Mouse (Mus musculus) kidney, embryonic 16.5 days (tissue): ENCODE measurements around the gene Angptl4. TPM values are rescaled to one million over a fixed set of nuclear protein-coding genes. Genes with fewer than 3 reads are reported as not detected.

Source experiments
- ATAC-seq: fragments of 200-750 bp; cut with Nextera tagmentation; 2 replicates; pipeline ENCODE4 v1.8.0; 2017; ENCODE audit warnings: moderate TSS enrichment; ENCODE audit not compliant: low FRiP score, low TSS enrichment
- H3K27ac ChIP-seq: fragments of 300-500 bp; sonication (generic); 2 replicates; pipeline ENCODE4 v1.5.1; 2014; ENCODE audit warnings: low read length
- H3K27me3 ChIP-seq: fragments of 300-500 bp; sonication (generic); 2 replicates; pipeline ENCODE4 v1.6.1; 2014; ENCODE audit warnings: low read length, control low read depth, mixed read lengths; ENCODE audit not compliant: insufficient read depth
- H3K36me3 ChIP-seq: fragments of 300-500 bp; sonication (generic); 2 replicates; pipeline ENCODE4 v1.6.1; 2014; ENCODE audit warnings: low read length, control low read depth, mixed read lengths; ENCODE audit not compliant: insufficient read depth
- H3K4me1 ChIP-seq: fragments of 300-500 bp; sonication (generic); 2 replicates; pipeline ENCODE4 v1.6.1; 2014; ENCODE audit warnings: low read length, control low read depth, mixed read lengths; ENCODE audit not compliant: insufficient read depth
- H3K4me2 ChIP-seq: fragments of 300-500 bp; sonication (generic); replicated peaks from 2 replicates; pipeline ENCODE4 v1.6.1; 2014; ENCODE audit warnings: low read depth, low read length
- H3K4me3 ChIP-seq: fragments of 300-500 bp; sonication (generic); 2 replicates; pipeline ENCODE4 v1.5.1; 2014; ENCODE audit warnings: mild to moderate bottlenecking, low read length
- H3K9ac ChIP-seq: fragments of 300-500 bp; sonication (generic); replicated peaks from 2 replicates; pipeline ENCODE4 v1.6.1; 2014; ENCODE audit warnings: low read length
- H3K9me3 ChIP-seq: fragments of 300-500 bp; sonication (generic); 2 replicates; pipeline ENCODE4 v1.6.1; 2016; ENCODE audit warnings: low read length, control low read depth
- WGBS: fragments of 180-500 bp; shearing (Covaris S2); extraction: QIAGEN DNeasy Blood & Tissue Kit; methylation state at CpG from one replicate; pipeline ENCODE4 v1.1.7; 2014; 5-methylcytosine and 5-hydroxymethylcytosine counted together
- polyA plus RNA-seq: library from polyadenylated mRNA; unstranded; fragments of >200 nt; fragmentation: Nextera tagmentation; extraction: Ambion mirVana; gene quantifications from 2 replicates; pipeline ENCODE4 v1.2.1, GENCODE M21; 2015

Gene Angptl4
- polyA plus RNA-seq, 1 experiment from 2014 or later: 29.5 TPM

DNA sequence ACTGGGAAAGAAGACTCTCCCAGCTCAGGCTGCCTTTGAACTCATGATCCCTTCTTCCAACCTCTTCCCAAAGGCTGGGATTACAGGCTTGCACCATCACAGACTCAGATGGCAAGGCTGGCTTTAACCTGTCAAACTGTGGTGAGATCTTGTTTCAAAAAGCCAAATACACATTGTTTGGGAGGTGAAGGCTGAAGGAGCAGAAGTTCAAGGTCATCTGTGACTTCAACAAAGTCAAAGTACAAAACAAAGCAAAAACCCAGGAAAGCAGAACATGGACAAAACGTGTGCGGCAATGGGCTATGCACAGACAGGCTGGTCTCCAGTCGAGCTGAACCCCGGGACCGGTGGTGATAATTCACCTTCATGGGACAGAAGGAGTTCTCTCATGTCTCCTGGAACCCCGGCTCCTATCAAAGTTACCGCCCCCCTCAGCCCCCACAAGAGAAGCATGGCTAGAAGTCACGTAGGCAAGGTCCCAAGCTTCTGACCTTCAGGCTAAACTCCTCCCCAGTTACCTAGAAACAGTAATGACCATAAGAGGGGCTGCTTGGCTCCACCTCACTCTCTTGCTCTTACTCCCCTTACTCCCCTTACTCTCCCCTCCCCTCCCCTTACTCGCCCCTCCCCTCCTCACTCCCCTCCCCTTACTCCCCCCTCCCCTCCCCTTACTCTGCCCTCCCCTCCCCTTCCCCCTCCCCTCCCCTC, 25.7 kb upstream of the Angptl4 start:
- Histone ChIP-seq H3K4me3 (no peak overlapping the region), H3K4me2 (no peak overlapping the region), H3K36me3 (no peaks in the 10 kb centered on the region), H3K27me3 (no peaks in the 10 kb centered on the region), H3K4me1 (peaks cover 14% of the 10 kb centered on the region), H3K27ac (no peak overlapping the region), H3K9ac (no peak overlapping the region), H3K9me3 (no peaks in the 10 kb centered on the region)
- WGBS: 26% methylated on average over 8 of the region's 9 CpGs
- no peak for ATAC-seq

DNA sequence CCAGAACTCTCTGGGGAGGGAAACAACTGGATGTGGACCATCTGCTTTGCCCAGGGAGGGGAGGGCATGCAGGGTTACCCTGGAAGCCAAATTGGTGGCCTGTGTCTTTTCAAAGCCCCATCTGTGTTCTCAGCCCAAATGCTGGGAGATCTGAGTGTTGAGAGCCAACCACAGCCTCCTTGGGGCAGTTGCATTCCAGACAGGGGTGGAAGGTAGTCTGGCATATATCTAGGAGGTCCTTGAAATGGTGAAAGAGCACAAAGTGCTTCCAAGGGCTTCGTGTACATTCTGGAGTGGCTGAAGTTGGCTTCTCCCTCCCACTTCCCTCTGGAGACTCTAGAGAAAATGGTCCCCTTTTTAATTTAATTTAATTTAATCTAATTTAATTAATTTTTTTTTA, 23.1 kb upstream of the Angptl4 start:
- Histone ChIP-seq H3K4me1 (no peaks in the 10 kb centered on the region), H3K27me3 (no peaks in the 10 kb centered on the region), H3K9ac (no peak overlapping the region), H3K4me3 (no peak overlapping the region), H3K36me3 (no peaks in the 10 kb centered on the region), H3K9me3 (no peaks in the 10 kb centered on the region), H3K27ac (no peak overlapping the region), H3K4me2 (no peak overlapping the region)
- 52% methylated on average over 1 of the region's 1 CpGs for WGBS
- ATAC-seq: no peak

DNA sequence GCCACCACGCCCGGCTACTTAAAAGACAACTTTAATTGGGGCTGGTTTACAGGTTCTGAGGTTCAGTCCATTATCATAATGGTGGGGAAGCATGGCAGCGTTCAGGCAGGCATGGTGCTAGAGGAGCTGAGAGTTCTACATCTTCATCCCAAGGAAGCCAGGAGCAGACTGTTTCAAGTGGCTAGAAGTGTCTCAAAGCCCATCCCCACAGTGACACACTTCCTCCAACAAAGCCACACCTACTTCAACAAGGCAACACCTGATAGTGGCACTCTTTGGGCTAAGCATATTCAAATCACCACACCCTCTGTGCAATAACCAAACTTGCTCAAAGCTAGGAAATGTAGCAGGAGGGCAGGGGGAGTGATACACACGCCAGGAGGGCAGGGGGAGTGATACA, 22.6 kb upstream of the Angptl4 start:
- Histone ChIP-seq H3K27me3 (no peaks in the 10 kb centered on the region), H3K4me2 (no peak overlapping the region), H3K36me3 (no peaks in the 10 kb centered on the region), H3K9me3 (no peaks in the 10 kb centered on the region), H3K4me3 (no peak overlapping the region), H3K27ac (no peak overlapping the region), H3K9ac (no peak overlapping the region), H3K4me1 (no peaks in the 10 kb centered on the region)
- 54% methylated on average over 4 of the region's 4 CpGs for WGBS
- ATAC-seq: no peak

DNA sequence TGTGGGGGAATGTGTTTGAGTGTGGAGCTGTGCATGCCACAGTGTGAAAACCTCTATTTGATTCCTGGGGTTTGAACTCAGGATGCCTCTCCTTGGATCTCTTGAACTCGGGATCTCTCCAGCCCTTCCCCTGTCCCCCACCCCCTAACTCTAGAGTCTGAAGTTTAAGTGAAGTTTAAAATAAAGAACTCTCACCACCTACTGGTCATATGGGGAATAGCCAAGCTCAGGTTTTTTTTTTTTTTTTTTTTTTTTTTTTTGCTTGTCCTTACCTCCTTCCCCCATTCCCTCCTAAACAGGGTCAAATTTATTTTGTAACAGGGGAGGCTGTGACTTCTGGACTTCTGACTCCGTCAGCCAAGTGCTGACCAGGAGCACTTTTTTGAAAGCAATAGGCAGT, 20.6 kb upstream of the Angptl4 start:
- Histone ChIP-seq H3K4me3 (no peak overlapping the region), H3K9ac (no peak overlapping the region), H3K27ac (no peak overlapping the region), H3K36me3 (no peaks in the 10 kb centered on the region), H3K27me3 (no peaks in the 10 kb centered on the region), H3K4me2 (no peak overlapping the region), H3K4me1 (no peaks in the 10 kb centered on the region), H3K9me3 (no peaks in the 10 kb centered on the region)
- no peak for ATAC-seq
- WGBS: 2% methylated on average over 2 of the region's 2 CpGs

DNA sequence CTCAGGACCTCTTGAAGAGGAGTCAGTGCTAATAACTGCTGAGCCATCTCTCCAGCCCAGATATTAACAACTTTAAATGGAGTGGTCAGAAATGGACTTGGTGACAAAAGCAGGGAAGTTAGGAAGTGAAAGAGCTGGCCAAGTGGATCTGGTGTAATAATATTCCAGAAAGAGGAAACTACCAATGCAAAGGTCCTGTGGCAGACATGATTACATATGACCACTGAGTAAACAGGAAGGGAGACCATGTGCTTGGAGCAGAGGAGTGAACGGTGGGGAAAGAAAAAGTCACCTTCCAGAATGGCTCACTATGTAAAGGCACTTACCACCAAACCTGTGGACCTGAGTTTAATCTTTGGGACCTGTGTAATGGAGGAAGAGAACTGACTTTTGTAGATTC, 17.6 kb upstream of the Angptl4 start:
- no peak overlapping the region for H3K4me3 ChIP-seq
- H3K27me3 ChIP-seq: no peaks in the 10 kb centered on the region
- no peak overlapping the region for H3K4me2 ChIP-seq
- no peaks in the 10 kb centered on the region for H3K4me1 ChIP-seq
- H3K9me3 ChIP-seq: no peaks in the 10 kb centered on the region
- no peaks in the 10 kb centered on the region for H3K36me3 ChIP-seq
- H3K27ac ChIP-seq: no peak overlapping the region
- WGBS: 41% methylated on average over 1 of the region's 1 CpGs
- no peak overlapping the region for H3K9ac ChIP-seq
- ATAC-seq: no peak

DNA sequence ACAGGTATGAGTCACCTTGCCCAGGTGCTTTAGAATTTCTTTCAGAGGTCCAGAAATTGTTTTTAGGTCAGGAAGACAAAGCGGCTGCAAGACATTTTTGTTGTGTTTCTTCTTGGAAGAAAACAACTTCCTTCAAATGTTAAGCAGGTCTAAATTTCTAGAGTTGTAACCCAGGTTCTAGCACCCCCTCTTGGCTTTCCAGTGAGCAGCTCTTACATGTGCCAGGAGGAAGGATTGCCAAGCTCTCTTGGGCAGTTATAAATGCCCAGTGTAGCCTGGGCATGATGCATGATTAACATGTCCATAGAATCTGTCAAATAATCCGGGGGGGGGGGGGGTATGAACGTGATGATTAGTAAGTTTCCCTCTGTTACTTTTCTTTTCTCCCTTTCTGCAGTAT, 16.7 kb upstream of the Angptl4 start:
- WGBS: 41% methylated on average over 3 of the region's 3 CpGs

DNA sequence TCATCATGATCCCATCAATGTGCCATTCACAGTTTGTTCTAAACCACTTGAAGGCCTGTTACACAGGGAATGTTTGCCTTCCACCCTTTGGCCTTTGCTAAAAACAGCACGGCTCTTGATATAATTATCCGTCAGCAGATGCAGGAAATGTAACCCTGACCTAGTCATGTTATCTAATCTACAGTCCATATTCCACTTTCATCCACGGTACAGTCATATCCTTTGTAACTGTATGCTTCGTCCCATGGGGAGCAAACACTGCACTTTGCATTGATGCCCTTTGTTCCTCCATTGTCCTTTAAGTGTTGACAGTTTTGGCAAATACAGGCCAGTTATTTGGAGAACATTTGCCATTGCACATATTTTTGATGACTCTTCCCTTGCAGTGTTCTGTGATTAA, 7.1 kb upstream of the Angptl4 start:
- ATAC-seq: no peak
- H3K9me3 ChIP-seq: no peaks in the 10 kb centered on the region

More for the DNA sequence above, 16.7 kb upstream of the Angptl4 start:
- Histone ChIP-seq H3K36me3 (no peaks in the 10 kb centered on the region), H3K27me3 (no peaks in the 10 kb centered on the region), H3K27ac (no peak overlapping the region), H3K4me1 (no peaks in the 10 kb centered on the region), H3K4me2 (no peak overlapping the region), H3K9ac (no peak overlapping the region), H3K9me3 (no peaks in the 10 kb centered on the region), H3K4me3 (no peak overlapping the region)
- ATAC-seq: no peak

DNA sequence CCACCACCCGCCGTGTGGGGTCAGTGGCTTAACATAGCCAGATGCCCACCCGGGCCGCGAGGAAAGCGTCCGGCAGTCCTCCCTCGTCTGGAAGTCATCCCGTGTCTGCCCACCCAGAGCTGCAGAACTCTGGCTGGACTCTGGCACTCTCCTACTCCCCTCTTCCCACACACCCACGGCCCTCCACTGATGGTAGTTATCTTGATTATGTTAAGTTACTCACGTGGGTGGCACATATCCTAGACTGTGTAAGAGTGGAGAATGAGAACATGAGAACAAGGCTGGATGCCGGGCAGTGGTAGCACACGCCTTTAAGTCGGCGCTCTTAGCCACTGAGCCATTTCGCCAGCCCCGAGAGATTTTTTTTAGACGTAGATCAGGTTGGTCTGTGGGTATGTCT, 4.7 kb upstream of the Angptl4 start:
- H3K9ac ChIP-seq: no peak overlapping the region
- no peak overlapping the region for H3K27ac ChIP-seq
- no peaks in the 10 kb centered on the region for H3K9me3 ChIP-seq
- WGBS: 83% methylated on average over 18 of the region's 18 CpGs
- no peak overlapping the region for H3K4me3 ChIP-seq
- H3K27me3 ChIP-seq: no peaks in the 10 kb centered on the region
- ATAC-seq: no peak
- H3K4me2 ChIP-seq: no peak overlapping the region
- no peaks in the 10 kb centered on the region for H3K36me3 ChIP-seq
- H3K4me1 ChIP-seq: peaks cover 8% of the 10 kb centered on the region

More for the DNA sequence above, 7.1 kb upstream of the Angptl4 start:
- 53% methylated on average over 4 of the region's 4 CpGs for WGBS
- Histone ChIP-seq H3K4me2 (no peak overlapping the region), H3K27ac (no peak overlapping the region), H3K9ac (no peak overlapping the region), H3K27me3 (no peaks in the 10 kb centered on the region), H3K36me3 (no peaks in the 10 kb centered on the region), H3K4me1 (no peaks in the 10 kb centered on the region), H3K4me3 (no peak overlapping the region)

DNA sequence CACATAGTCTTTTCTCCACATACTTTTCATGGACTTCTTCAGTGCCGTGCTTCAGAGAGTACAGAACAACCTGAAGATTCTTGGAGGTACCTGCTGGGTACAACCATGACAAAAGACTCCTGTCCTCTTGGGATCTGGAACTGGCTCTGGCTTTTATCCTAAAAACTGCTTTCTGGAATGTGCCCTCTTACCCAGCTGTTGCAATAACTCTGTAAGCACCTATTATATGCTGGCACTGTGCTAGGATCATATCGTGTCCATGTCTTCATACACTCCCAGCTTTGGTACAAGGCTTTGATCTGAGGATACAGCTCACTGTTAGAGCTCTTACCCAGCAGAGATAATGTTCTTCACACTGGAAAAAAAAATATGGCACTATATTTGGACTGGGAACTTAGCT, 3.3 kb upstream of the Angptl4 start:
- Histone ChIP-seq H3K9ac (no peak overlapping the region), H3K36me3 (no peaks in the 10 kb centered on the region), H3K27me3 (no peaks in the 10 kb centered on the region), H3K27ac (no peak overlapping the region), H3K4me3 (no peak overlapping the region), H3K4me1 (peaks cover 17% of the 10 kb centered on the region), H3K9me3 (no peaks in the 10 kb centered on the region), H3K4me2 (no peak overlapping the region)
- no peak for ATAC-seq
- WGBS: 89% methylated on average over 2 of the region's 2 CpGs

DNA sequence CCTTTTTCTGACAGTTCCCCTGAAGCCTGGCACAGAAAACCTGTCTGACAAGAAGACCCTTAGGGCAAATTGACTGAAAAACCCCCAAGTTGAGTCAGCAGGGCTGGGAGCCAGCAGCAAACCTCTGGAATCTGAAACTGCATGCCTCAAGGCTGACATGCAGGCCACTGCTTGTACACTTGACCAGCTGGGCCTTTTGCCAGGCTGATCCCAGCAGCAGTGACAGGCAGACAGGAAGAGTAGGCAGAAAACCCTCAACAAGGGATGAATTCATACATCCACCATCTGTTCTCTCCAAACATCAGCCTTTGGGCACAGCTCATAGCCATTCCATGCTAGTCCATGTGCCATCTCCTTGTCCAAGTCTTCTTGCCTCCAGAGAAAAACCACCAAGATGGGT, 1.8 kb upstream of the Angptl4 start:
- Histone ChIP-seq H3K9me3 (no peaks in the 10 kb centered on the region), H3K4me3 (no peak overlapping the region), H3K27me3 (no peaks in the 10 kb centered on the region), H3K27ac (peak overlapping the region; percentile 12; the same call in 1 of the 2 replicates), H3K9ac (no peak overlapping the region), H3K36me3 (no peaks in the 10 kb centered on the region), H3K4me1 (peaks cover 31% of the 10 kb centered on the region), H3K4me2 (no peak overlapping the region)
- no peak for ATAC-seq
